Mouse (Mus musculus): ENCODE measurements around the gene Pink1. TPM values are rescaled to one million over a fixed set of nuclear protein-coding genes. Genes with fewer than 3 reads are reported as not detected.

Pink1 gene
- polyA plus RNA-seq, 1 experiment from 2014 or later: 24.1 TPM

DNA sequence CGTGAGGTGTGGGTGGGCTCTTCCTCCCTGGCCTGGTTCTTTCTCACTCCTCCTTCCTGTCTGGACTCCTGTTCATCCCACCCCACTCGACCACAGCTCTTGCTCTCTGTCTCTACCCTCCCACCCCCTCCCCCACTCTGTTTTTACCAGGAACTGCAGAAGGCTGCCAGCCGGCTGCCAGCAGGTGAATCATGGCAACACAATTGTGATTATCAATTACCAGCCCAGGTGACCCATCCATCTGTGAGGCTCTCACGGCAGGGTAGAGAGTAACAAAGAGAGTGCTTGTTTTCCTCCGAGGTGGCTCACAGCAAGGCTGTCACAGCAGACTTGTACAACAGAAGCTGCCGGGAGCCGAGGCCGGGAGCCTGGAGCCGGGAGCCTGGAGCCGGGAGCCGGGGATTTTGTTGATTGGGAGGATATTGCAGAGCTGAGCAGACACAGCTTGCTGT is 35.3 kb upstream of the Pink1 start:
- H3K9ac ChIP-seq (replicated peaks; ENCODE audit: low read depth, low read length): no peak overlapping the region
- no peaks in the 10 kb centered on the region for H3K36me3 ChIP-seq (ENCODE audit: control insufficient read depth, insufficient read depth, low read length)
- ATAC-seq (ENCODE audit: insufficient number of reproducible peaks, insufficient read depth, low FRiP score, low read depth): no peak
- no peaks in the 10 kb centered on the region for H3K9me3 ChIP-seq (ENCODE audit: control insufficient read depth, low read depth, low read length)
- H3K27ac ChIP-seq (ENCODE audit: low read length): peak overlapping the region; percentile 44; the same call in 1 of the 2 replicates
- no peak overlapping the region for H3K4me2 ChIP-seq (replicated peaks; ENCODE audit: low read depth, low read length)
- WGBS: 8% methylated on average over 11 of the region's 11 CpGs
- H3K27me3 ChIP-seq (ENCODE audit: control insufficient read depth, insufficient read depth, low read length): no peaks in the 10 kb centered on the region
- H3K4me1 ChIP-seq (ENCODE audit: control insufficient read depth, insufficient read depth, low read length): no peaks in the 10 kb centered on the region
- no peak overlapping the region for H3K4me3 ChIP-seq (ENCODE audit: low read depth, low read length)

DNA sequence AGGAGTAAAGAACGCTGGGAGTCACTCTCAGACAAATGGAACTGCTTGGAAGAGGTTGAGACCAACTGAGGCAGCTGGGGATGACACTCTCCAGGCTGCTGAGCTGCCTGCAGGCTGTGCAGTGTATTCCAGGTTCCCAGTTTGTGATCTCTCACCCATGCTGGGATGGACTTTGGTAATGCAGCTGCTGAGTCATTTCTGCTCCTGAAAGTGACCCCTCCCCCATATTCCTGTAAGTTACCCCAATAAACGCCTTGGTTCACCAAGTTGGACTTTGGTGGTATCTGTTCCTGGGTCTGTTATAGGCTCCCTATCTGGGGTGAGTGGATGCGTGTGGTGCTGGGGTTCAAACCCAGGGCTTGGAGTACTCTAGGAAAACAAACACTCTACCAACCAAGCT is 32.1 kb upstream of the Pink1 start:
- no peak for ATAC-seq (ENCODE audit: insufficient number of reproducible peaks, insufficient read depth, low FRiP score, low read depth)

DNA sequence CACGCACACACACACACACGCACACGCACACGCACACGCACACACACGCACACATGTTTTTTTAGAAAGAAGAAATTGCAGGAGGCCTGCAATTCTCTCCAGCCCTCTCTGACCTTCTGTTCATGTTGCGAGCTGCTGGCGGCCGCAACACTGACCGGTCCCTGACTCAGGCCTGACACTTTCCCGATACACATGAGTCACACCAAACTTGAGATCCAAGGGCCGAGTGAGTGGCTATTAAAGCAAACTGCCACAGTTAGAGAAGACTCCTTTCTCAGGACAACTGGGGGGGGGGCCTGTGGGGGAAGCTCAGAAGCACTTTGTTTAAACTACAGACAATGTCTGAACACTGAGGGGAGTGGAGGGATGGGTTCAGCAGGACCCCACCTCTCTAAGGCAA is 30.4 kb upstream of the Pink1 start:
- H3K27ac ChIP-seq (ENCODE audit: low read length): no peak overlapping the region
- 82% methylated on average over 12 of the region's 12 CpGs for WGBS
- ATAC-seq (ENCODE audit: insufficient number of reproducible peaks, insufficient read depth, low FRiP score, low read depth): no peak
- no peak overlapping the region for H3K4me3 ChIP-seq (ENCODE audit: low read depth, low read length)
- H3K9me3 ChIP-seq (ENCODE audit: control insufficient read depth, low read depth, low read length): no peaks in the 10 kb centered on the region
- H3K27me3 ChIP-seq (ENCODE audit: control insufficient read depth, insufficient read depth, low read length): no peaks in the 10 kb centered on the region
- no peak overlapping the region for H3K9ac ChIP-seq (replicated peaks; ENCODE audit: low read depth, low read length)
- no peak overlapping the region for H3K4me2 ChIP-seq (replicated peaks; ENCODE audit: low read depth, low read length)
- H3K4me1 ChIP-seq (ENCODE audit: control insufficient read depth, insufficient read depth, low read length): no peaks in the 10 kb centered on the region
- H3K36me3 ChIP-seq (ENCODE audit: control insufficient read depth, insufficient read depth, low read length): no peaks in the 10 kb centered on the region

More for the DNA sequence above, 32.1 kb upstream of the Pink1 start:
- Histone ChIP-seq H3K36me3 (ENCODE audit: control insufficient read depth, insufficient read depth, low read length) (no peaks in the 10 kb centered on the region), H3K27ac (ENCODE audit: low read length) (no peak overlapping the region), H3K4me3 (ENCODE audit: low read depth, low read length) (no peak overlapping the region), H3K9me3 (ENCODE audit: control insufficient read depth, low read depth, low read length) (no peaks in the 10 kb centered on the region), H3K4me1 (ENCODE audit: control insufficient read depth, insufficient read depth, low read length) (no peaks in the 10 kb centered on the region), H3K27me3 (ENCODE audit: control insufficient read depth, insufficient read depth, low read length) (no peaks in the 10 kb centered on the region), H3K9ac (replicated peaks; ENCODE audit: low read depth, low read length) (no peak overlapping the region), H3K4me2 (replicated peaks; ENCODE audit: low read depth, low read length) (no peak overlapping the region)
- WGBS: 74% methylated on average over 3 of the region's 3 CpGs

DNA sequence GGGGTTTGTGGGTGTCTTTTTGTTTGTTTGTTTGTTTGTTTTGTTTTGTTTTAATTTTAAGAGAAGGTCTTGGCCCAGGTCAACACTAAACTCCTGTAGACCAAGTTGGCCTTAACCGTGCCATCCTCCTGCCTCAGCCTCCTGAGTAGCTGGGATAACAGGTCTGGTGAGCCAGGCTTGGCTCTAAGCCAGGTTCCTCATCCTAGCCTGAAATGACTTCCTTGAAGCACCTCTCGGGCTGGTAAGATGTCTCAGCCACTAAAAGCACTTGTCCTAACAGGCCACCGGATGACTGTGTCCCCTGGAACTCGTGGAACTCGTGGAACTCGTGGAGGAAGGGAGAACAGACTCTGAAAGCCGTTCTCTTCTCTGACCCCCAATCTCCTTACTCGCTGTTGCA is 30.0 kb upstream of the Pink1 start:
- H3K4me3 ChIP-seq (ENCODE audit: low read depth, low read length): no peak overlapping the region
- no peaks in the 10 kb centered on the region for H3K4me1 ChIP-seq (ENCODE audit: control insufficient read depth, insufficient read depth, low read length)
- no peaks in the 10 kb centered on the region for H3K36me3 ChIP-seq (ENCODE audit: control insufficient read depth, insufficient read depth, low read length)
- 84% methylated on average over 8 of the region's 8 CpGs for WGBS
- H3K4me2 ChIP-seq (replicated peaks; ENCODE audit: low read depth, low read length): no peak overlapping the region
- H3K27ac ChIP-seq (ENCODE audit: low read length): no peak overlapping the region
- no peak for ATAC-seq (ENCODE audit: insufficient number of reproducible peaks, insufficient read depth, low FRiP score, low read depth)
- H3K9ac ChIP-seq (replicated peaks; ENCODE audit: low read depth, low read length): no peak overlapping the region
- no peaks in the 10 kb centered on the region for H3K27me3 ChIP-seq (ENCODE audit: control insufficient read depth, insufficient read depth, low read length)
- no peaks in the 10 kb centered on the region for H3K9me3 ChIP-seq (ENCODE audit: control insufficient read depth, low read depth, low read length)

DNA sequence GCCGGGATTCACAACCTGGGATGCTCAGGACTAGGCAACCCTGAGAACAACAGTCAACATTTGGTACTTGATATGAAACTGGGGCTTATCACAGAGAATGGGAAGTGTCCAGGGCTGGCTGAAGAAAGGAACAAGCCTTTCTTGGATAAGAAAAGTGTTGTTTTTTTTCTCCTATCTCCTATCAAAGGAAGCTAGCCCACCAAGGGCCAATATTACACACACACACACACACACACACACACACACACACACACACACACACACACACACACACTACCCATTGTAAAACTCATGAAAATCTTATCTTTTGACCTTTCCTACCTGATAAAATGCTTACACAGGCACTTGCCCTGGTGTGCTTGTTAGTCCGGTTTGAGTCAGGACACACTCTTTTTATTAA is 29.4 kb upstream of the Pink1 start:
- no peaks in the 10 kb centered on the region for H3K27me3 ChIP-seq (ENCODE audit: control insufficient read depth, insufficient read depth, low read length)
- no peak overlapping the region for H3K4me3 ChIP-seq (ENCODE audit: low read depth, low read length)
- H3K36me3 ChIP-seq (ENCODE audit: control insufficient read depth, insufficient read depth, low read length): no peaks in the 10 kb centered on the region
- no peaks in the 10 kb centered on the region for H3K9me3 ChIP-seq (ENCODE audit: control insufficient read depth, low read depth, low read length)
- H3K27ac ChIP-seq (ENCODE audit: low read length): no peak overlapping the region
- no peaks in the 10 kb centered on the region for H3K4me1 ChIP-seq (ENCODE audit: control insufficient read depth, insufficient read depth, low read length)
- no peak for ATAC-seq (ENCODE audit: insufficient number of reproducible peaks, insufficient read depth, low FRiP score, low read depth)
- 78% methylated on average over 2 of the region's 2 CpGs for WGBS
- no peak overlapping the region for H3K9ac ChIP-seq (replicated peaks; ENCODE audit: low read depth, low read length)
- no peak overlapping the region for H3K4me2 ChIP-seq (replicated peaks; ENCODE audit: low read depth, low read length)

DNA sequence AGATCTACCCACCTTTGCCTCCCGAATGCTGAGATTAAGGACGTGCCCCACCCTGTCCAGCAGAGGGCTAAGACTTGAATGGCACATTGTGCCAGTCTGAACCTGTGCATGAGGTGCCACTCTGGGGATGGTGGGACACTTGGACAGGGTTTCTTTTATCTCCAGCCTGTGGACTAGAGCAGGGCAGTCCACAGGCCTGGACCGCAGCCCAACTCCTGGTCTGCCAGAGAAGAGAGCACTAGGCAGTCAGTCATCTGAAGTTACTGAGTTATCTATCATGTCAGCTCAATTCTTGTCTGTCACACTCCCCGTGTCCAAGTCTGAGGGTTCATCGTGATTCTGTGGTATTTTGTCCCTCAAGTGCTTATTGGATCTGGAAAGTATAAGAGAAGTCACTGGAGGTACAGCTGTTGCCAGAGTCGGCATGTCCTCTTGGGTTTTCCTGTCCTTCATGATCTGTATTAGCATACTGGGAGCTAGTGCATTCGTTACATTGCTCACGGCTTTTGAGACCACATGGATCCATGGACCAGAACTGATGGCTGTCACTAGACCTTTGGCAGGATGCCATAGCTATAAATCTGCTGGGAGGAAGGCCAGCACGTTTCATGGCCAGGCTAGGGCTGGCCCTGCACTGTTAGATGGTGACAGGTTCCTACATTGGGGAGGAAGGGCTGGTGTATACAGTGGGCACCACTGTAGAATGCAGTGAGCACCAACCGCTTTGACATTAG is 27.5 kb upstream of the Pink1 start:
- H3K27ac ChIP-seq (ENCODE audit: low read length): no peak overlapping the region
- no peaks in the 10 kb centered on the region for H3K27me3 ChIP-seq (ENCODE audit: control insufficient read depth, insufficient read depth, low read length)
- no peak overlapping the region for H3K4me3 ChIP-seq (ENCODE audit: low read depth, low read length)
- 80% methylated on average over 10 of the region's 10 CpGs for WGBS
- no peak overlapping the region for H3K9ac ChIP-seq (replicated peaks; ENCODE audit: low read depth, low read length)
- H3K4me2 ChIP-seq (replicated peaks; ENCODE audit: low read depth, low read length): no peak overlapping the region
- no peak for ATAC-seq (ENCODE audit: insufficient number of reproducible peaks, insufficient read depth, low FRiP score, low read depth)
- H3K9me3 ChIP-seq (ENCODE audit: control insufficient read depth, low read depth, low read length): no peaks in the 10 kb centered on the region
- no peaks in the 10 kb centered on the region for H3K36me3 ChIP-seq (ENCODE audit: control insufficient read depth, insufficient read depth, low read length)
- no peaks in the 10 kb centered on the region for H3K4me1 ChIP-seq (ENCODE audit: control insufficient read depth, insufficient read depth, low read length)

DNA sequence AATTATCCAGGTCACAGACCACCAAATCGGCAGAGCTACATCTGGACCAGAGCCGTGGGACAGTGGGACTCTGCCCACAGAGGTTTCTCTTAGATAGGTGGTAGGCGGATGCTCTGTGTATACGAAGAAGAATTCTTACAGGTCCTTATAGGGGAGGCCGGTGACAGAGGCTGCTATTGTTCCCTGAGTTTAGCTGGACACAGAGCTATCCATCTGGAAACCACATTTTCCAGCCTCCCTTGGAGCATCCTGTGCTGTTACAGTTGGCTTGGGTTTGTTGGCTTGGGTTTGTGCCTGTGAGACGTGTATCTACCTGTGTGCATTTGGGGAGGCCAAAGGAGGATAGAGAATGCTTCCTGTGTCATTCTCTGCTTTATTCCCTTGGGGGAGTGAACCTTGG is 26.6 kb upstream of the Pink1 start:
- ATAC-seq (ENCODE audit: insufficient number of reproducible peaks, insufficient read depth, low FRiP score, low read depth): no peak
- H3K27me3 ChIP-seq (ENCODE audit: control insufficient read depth, insufficient read depth, low read length): no peaks in the 10 kb centered on the region
- H3K36me3 ChIP-seq (ENCODE audit: control insufficient read depth, insufficient read depth, low read length): no peaks in the 10 kb centered on the region
- no peak overlapping the region for H3K27ac ChIP-seq (ENCODE audit: low read length)
- H3K4me3 ChIP-seq (ENCODE audit: low read depth, low read length): no peak overlapping the region
- no peak overlapping the region for H3K9ac ChIP-seq (replicated peaks; ENCODE audit: low read depth, low read length)
- 92% methylated on average over 6 of the region's 6 CpGs for WGBS
- H3K4me1 ChIP-seq (ENCODE audit: control insufficient read depth, insufficient read depth, low read length): no peaks in the 10 kb centered on the region
- H3K4me2 ChIP-seq (replicated peaks; ENCODE audit: low read depth, low read length): no peak overlapping the region
- no peaks in the 10 kb centered on the region for H3K9me3 ChIP-seq (ENCODE audit: control insufficient read depth, low read depth, low read length)

DNA sequence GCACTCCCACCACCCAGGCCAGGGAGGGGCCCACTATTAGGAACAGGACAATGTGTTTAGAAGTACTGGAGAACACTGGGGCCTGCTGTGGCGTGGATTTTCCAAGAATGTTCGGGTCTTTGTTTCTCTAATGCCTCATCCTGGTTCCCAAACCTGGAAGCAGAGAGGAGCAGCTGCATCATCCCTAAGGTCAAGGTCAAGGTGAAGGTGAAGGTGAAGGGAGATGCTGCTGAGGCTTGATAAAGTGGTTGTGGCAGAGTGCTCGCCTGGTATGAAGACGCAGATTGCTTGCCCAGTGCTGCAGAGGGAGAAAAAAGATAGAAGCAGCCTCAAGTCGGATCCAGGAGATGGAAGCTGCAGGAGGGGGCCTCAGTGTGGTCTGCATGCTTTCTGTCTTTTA is 25.7 kb upstream of the Pink1 start:
- no peak for ATAC-seq (ENCODE audit: insufficient number of reproducible peaks, insufficient read depth, low FRiP score, low read depth)
- H3K27me3 ChIP-seq (ENCODE audit: control insufficient read depth, insufficient read depth, low read length): no peaks in the 10 kb centered on the region
- H3K27ac ChIP-seq (ENCODE audit: low read length): no peak overlapping the region
- 91% methylated on average over 5 of the region's 5 CpGs for WGBS
- no peaks in the 10 kb centered on the region for H3K4me1 ChIP-seq (ENCODE audit: control insufficient read depth, insufficient read depth, low read length)
- no peak overlapping the region for H3K4me3 ChIP-seq (ENCODE audit: low read depth, low read length)
- H3K36me3 ChIP-seq (ENCODE audit: control insufficient read depth, insufficient read depth, low read length): no peaks in the 10 kb centered on the region
- H3K4me2 ChIP-seq (replicated peaks; ENCODE audit: low read depth, low read length): no peak overlapping the region
- no peak overlapping the region for H3K9ac ChIP-seq (replicated peaks; ENCODE audit: low read depth, low read length)
- no peaks in the 10 kb centered on the region for H3K9me3 ChIP-seq (ENCODE audit: control insufficient read depth, low read depth, low read length)

DNA sequence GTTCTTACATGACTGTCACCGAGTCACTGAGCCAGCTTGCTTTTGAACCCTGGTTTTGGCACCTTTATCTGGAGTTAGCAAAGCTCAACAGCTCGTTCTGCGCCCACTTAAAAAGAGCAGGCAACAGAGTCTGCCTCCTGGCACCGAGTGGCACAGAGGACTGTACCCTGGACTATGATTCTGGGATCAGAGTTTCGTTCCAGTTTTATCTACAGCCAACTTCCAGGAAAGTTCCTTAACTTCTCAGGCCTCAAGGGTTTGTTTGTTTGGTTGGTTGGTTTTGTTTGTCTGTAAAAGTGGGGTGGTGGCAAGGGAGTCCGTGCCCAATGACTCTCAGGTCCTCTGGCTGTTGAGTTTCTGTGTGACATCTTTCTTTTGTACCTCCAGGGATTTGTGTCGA is 22.6 kb upstream of the Pink1 start:
- no peak overlapping the region for H3K27ac ChIP-seq (ENCODE audit: low read length)
- ATAC-seq (ENCODE audit: insufficient number of reproducible peaks, insufficient read depth, low FRiP score, low read depth): no peak
- no peak overlapping the region for H3K9ac ChIP-seq (replicated peaks; ENCODE audit: low read depth, low read length)
- 77% methylated on average over 7 of the region's 7 CpGs for WGBS
- H3K4me3 ChIP-seq (ENCODE audit: low read depth, low read length): no peak overlapping the region
- no peak overlapping the region for H3K4me2 ChIP-seq (replicated peaks; ENCODE audit: low read depth, low read length)
- H3K27me3 ChIP-seq (ENCODE audit: control insufficient read depth, insufficient read depth, low read length): no peaks in the 10 kb centered on the region
- no peaks in the 10 kb centered on the region for H3K4me1 ChIP-seq (ENCODE audit: control insufficient read depth, insufficient read depth, low read length)
- H3K36me3 ChIP-seq (ENCODE audit: control insufficient read depth, insufficient read depth, low read length): no peaks in the 10 kb centered on the region
- no peaks in the 10 kb centered on the region for H3K9me3 ChIP-seq (ENCODE audit: control insufficient read depth, low read depth, low read length)
